Mouse (Mus musculus) erythroblast, embryonic 14.5 days (primary cell): ENCODE results near the gene Spty2d1.

ENCODE experiments used
- GATA1 ChIP-seq: IDR thresholded peaks from 2 replicates; pipeline ENCODE4 v1.6.1; 2012; ENCODE audit warnings: low read length, inconsistent platforms, mixed read lengths
- TAL1 ChIP-seq: IDR thresholded peaks from 3 replicates; pipeline ENCODE4 v1.6.1; 2012; ENCODE audit warnings: low read length, inconsistent platforms, mixed read lengths

GRCm38 (mm10) chr7:46998942-46999341 lies 9.3 kb downstream of the Spty2d1 start:
- TF ChIP-seq GATA1 (no peak), TAL1 (no peak)
